12 mouse cellular contexts compared by ENCODE assay signal in the genomic region with DNA sequence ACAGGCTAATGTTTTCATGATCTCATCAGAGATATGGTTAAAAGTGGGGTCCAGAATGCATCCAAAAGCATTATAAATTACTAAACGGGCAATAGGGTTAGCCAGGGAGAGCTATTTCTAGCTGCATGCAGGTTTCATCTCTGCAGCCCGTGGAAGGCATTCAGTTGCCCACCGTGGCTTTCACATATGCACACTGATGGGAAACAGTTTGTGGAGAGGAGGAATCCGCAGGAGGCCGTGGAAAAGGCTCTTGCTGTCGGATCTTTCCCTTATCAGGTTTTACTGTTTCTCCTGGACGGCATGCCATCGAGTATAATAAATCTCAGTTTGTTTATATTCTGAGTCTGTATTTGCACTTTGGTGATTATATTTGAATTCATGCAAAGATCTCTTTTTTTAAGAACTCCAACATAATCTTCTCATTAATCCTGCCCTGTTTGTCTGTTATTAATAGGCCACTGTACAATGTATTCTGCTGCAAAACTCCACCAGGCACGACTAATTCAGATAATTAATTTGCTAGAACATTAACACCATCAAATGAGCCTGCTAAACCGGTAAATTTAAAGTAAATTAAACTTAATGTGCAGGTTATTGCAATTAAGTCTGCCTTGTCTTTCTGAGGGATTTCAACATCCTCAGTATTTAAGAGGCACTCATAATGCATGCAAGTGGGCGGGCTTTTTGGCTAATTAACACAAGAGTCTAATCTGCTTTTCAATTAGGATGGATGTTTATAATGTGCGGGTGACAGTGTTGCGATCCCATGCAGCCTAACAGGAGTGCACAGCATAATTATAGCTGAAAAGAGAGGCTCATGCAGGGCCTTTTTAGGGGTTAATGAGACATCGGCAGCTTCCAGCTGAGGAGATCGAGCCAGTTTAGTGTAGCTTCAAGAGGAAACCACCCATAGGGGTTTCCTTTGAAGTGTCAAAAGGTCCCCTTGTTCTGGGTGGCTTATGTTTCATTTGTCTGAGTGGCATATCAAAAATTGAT.
A peak's percentile ranks its signal among the peaks of the same experiment; 100 is the strongest.
DNase-seq lines count a peak whose midpoint lies in the region; ATAC-seq lines count a peak whose summit lies in the region.
"Had no signal": no experiment of that assay in that cellular context is flagged by ENCODE, and none has a peak within 500 bp of the region (broad histone marks: within the 10 kb centered on the region; RNA-seq: fewer than 3 reads in every experiment).

No protein-coding gene starts in this region.

- no peak overlapping the region for H3K4me2 ChIP-seq in midbrain, embryonic 14.5 days (ENCODE audit: low read length)

- peaks cover 9% of the 10 kb centered on the region; the same call in 1 of the 2 replicates for H3K4me1 ChIP-seq in midbrain, embryonic 14.5 days (ENCODE audit: control insufficient read depth, insufficient read depth, low read length)
- H3K4me1 ChIP-seq: heart, embryonic 10.5 days had no signal

- no peaks in the 10 kb centered on the region for H3K27me3 ChIP-seq in midbrain, embryonic 14.5 days (ENCODE audit: control insufficient read depth, insufficient read depth, low read length)
- H3K27me3 ChIP-seq: CH12.LX had no signal

- WGBS in midbrain, embryonic 14.5 days: 33% methylated on average over 15 of the region's 15 CpGs

- no peaks in the 10 kb centered on the region for H3K9me3 ChIP-seq in midbrain, embryonic 14.5 days (ENCODE audit: control insufficient read depth, low read length)
- H3K9me3 ChIP-seq: heart, embryonic 10.5 days had no signal

- H3K27ac ChIP-seq in midbrain, embryonic 14.5 days (replicated peaks; ENCODE audit: low read depth, low read length): peak overlapping the region; percentile 32
- H3K27ac ChIP-seq: heart, embryonic 10.5 days had no signal

- H3K9ac ChIP-seq in midbrain, embryonic 14.5 days (replicated peaks; ENCODE audit: low read length): no peak overlapping the region

- no peaks in the 10 kb centered on the region for H3K36me3 ChIP-seq in midbrain, embryonic 14.5 days (ENCODE audit: control insufficient read depth, insufficient read depth, low read length)
- H3K36me3 ChIP-seq: heart, embryonic 10.5 days had no signal

- peak; percentile 87 for ATAC-seq in midbrain, embryonic 14.5 days (ENCODE audit: low FRiP score, low TSS enrichment)
- ATAC-seq in frontal cortex, adult (ENCODE audit: low TSS enrichment): no peak
- ATAC-seq: inflammation-experienced regulatory T-cells, adult 6 months had no signal

- peak; percentile 2 for DNase-seq in Muller cell, postnatal 12 days (ENCODE audit: inconsistent ontology term)
- peak; percentile 53 for DNase-seq in embryo, embryonic 10.5 days (ENCODE audit: low spot score)
- peak; percentile 48 for DNase-seq in forelimb bud, embryonic 11.5 days (ENCODE audit: low read depth, low spot score)
- DNase-seq in midbrain, embryonic 14.5 days: peak; percentile 77
- no peak for DNase-seq in lung, postnatal 25 days (ENCODE audit: low spot score)
- DNase-seq in lung, postnatal 14 days: no peak
- DNase-seq: kidney, postnatal 4 days; spleen, adult 18-20 months had no signal

- H3K4me3 ChIP-seq in midbrain, embryonic 14.5 days (replicated peaks; ENCODE audit: low read depth, low read length): no peak overlapping the region
- H3K4me3 ChIP-seq: heart, embryonic 10.5 days had no signal

Comparison
In these comparisons a context has a peak if more than half of its experiments do, and no peak if none do; other contexts are left out.
1. DNase-seq: peak in Muller cell, postnatal 12 days (single experiment), embryo, embryonic 10.5 days (single experiment), forelimb bud, embryonic 11.5 days (single experiment) and midbrain, embryonic 14.5 days (single experiment); none in lung, postnatal 25 days (single experiment) and lung, postnatal 14 days (single experiment).